In genomic region chr6:11103415-11103814, GRCm38 (mm10) we compare ENCODE assay signal across 24 mouse cellular contexts.
A peak's percentile ranks its signal among the peaks of the same experiment; 100 is the strongest.
DNase-seq lines count a peak whose midpoint lies in the region; ATAC-seq and TF ChIP-seq lines count a peak whose summit lies in the region.
"Had no signal": no experiment of that assay in that cellular context is flagged by ENCODE, and none has a peak within 500 bp of the region (broad histone marks: within the 10 kb centered on the region; RNA-seq: fewer than 3 reads in every experiment).

No protein-coding gene starts in this region.

- no peak for TF ChIP-seq POLR2A in MEL (IDR thresholded peaks at IDR 0.05; ENCODE audit: control insufficient read depth in 1 of 2, insufficient read depth in 1 of 2, low read depth in 1 of 2, low read length in 2 of 2, poor library complexity in 1 of 2)

- no peaks in the 10 kb centered on the region for H3K36me3 ChIP-seq in forebrain, embryonic 13.5 days (ENCODE audit: poor library complexity, severe bottlenecking)
- no peaks in the 10 kb centered on the region for H3K36me3 ChIP-seq in forebrain, embryonic 12.5 days (replicated peaks)
- no peaks in the 10 kb centered on the region for H3K36me3 ChIP-seq in hindbrain, embryonic 12.5 days
- H3K36me3 ChIP-seq in hindbrain, embryonic 10.5 days = no peaks in the 10 kb centered on the region
- no peaks in the 10 kb centered on the region for H3K36me3 ChIP-seq in midbrain, embryonic 13.5 days
- H3K36me3 ChIP-seq in midbrain, embryonic 15.5 days (replicated peaks) = no peaks in the 10 kb centered on the region
- peaks cover 0 to 4% of the 10 kb centered on the region in 2 experiments; a peak in 2 of 4 replicates for H3K36me3 ChIP-seq in MEL (ENCODE audit: control insufficient read depth in 1 of 2, insufficient read depth in 2 of 2, low read length in 2 of 2)
- H3K36me3 ChIP-seq: embryonic facial prominence, embryonic 13.5 days; heart, embryonic 10.5 days; hindbrain, embryonic 15.5 days had no signal

- H3K9me3 ChIP-seq in forebrain, embryonic 13.5 days (replicated peaks) = no peaks in the 10 kb centered on the region
- no peaks in the 10 kb centered on the region for H3K9me3 ChIP-seq in forebrain, embryonic 12.5 days
- no peaks in the 10 kb centered on the region for H3K9me3 ChIP-seq in hindbrain, embryonic 12.5 days (replicated peaks)
- no peaks in the 10 kb centered on the region for H3K9me3 ChIP-seq in hindbrain, embryonic 10.5 days
- H3K9me3 ChIP-seq in midbrain, embryonic 13.5 days = no peaks in the 10 kb centered on the region
- H3K9me3 ChIP-seq in midbrain, embryonic 15.5 days = no peaks in the 10 kb centered on the region
- H3K9me3 ChIP-seq in MEL (replicated peaks; ENCODE audit: insufficient read depth, low read length) = no peaks in the 10 kb centered on the region
- H3K9me3 ChIP-seq: embryonic facial prominence, embryonic 13.5 days; heart, embryonic 10.5 days; hindbrain, embryonic 15.5 days had no signal

- no peak for TF ChIP-seq RAD21 in MEL (IDR thresholded peaks at IDR 0.05; ENCODE audit: low read depth, low read length)

- ATAC-seq in forebrain, embryonic 13.5 days = 0 out of 2 replicates have a peak, but pooled peaks have one; percentile 13
- ATAC-seq in forebrain, embryonic 12.5 days (ENCODE audit: low FRiP score) = no peak
- peak; percentile 40 for ATAC-seq in hindbrain, embryonic 12.5 days (ENCODE audit: low FRiP score)
- 0 out of 2 replicates have a peak, but pooled peaks have one; percentile 17 for ATAC-seq in midbrain, embryonic 13.5 days
- ATAC-seq in midbrain, embryonic 15.5 days (replicated peaks) = no peak
- ATAC-seq: CD4-positive, CD25-positive, alpha-beta regulatory T cell, adult 4 months; inflammation-experienced regulatory T-cells, adult 6 months had no signal

- no peaks in the 10 kb centered on the region for H3K4me1 ChIP-seq in forebrain, embryonic 13.5 days
- H3K4me1 ChIP-seq in forebrain, embryonic 12.5 days = no peaks in the 10 kb centered on the region
- peaks cover 2% of the 10 kb centered on the region; the same call in 1 of the 2 replicates for H3K4me1 ChIP-seq in hindbrain, embryonic 12.5 days
- 0 out of 2 replicates have a peak, but pooled peaks cover 2% of the 10 kb centered on the region for H3K4me1 ChIP-seq in hindbrain, embryonic 10.5 days (replicated peaks)
- no peaks in the 10 kb centered on the region for H3K4me1 ChIP-seq in midbrain, embryonic 13.5 days (replicated peaks)
- no peaks in the 10 kb centered on the region for H3K4me1 ChIP-seq in midbrain, embryonic 15.5 days
- no peaks in the 10 kb centered on the region; a peak in 1 of 4 replicates for H3K4me1 ChIP-seq in MEL (ENCODE audit: control insufficient read depth in 1 of 2, insufficient read depth in 2 of 2, low read length in 2 of 2)
- H3K4me1 ChIP-seq: embryonic facial prominence, embryonic 13.5 days; heart, embryonic 10.5 days; hindbrain, embryonic 15.5 days had no signal

- H3K27me3 ChIP-seq in forebrain, embryonic 13.5 days = no peaks in the 10 kb centered on the region
- H3K27me3 ChIP-seq in forebrain, embryonic 12.5 days = no peaks in the 10 kb centered on the region
- no peaks in the 10 kb centered on the region for H3K27me3 ChIP-seq in hindbrain, embryonic 12.5 days
- H3K27me3 ChIP-seq in hindbrain, embryonic 10.5 days (ENCODE audit: insufficient read depth, poor library complexity, severe bottlenecking) = no peaks in the 10 kb centered on the region
- H3K27me3 ChIP-seq in midbrain, embryonic 13.5 days = no peaks in the 10 kb centered on the region
- no peaks in the 10 kb centered on the region for H3K27me3 ChIP-seq in midbrain, embryonic 15.5 days (replicated peaks)
- no peaks in the 10 kb centered on the region for H3K27me3 ChIP-seq in MEL (ENCODE audit: control insufficient read depth in 1 of 2, insufficient read depth in 2 of 2, low read length in 2 of 2)
- H3K27me3 ChIP-seq: embryonic facial prominence, embryonic 13.5 days; hindbrain, embryonic 15.5 days had no signal

- no peaks in the 10 kb centered on the region for H3K79me2 ChIP-seq in MEL (ENCODE audit: control insufficient read depth, insufficient read depth, low read length, poor library complexity)

- DNase-seq in hindbrain, embryonic 10.5 days (ENCODE audit: low spot score) = no peak
- peak; percentile 20 for DNase-seq in MEL (ENCODE audit: low read depth, low spot score)
- DNase-seq in ovary, postnatal 14 days (ENCODE audit: low spot score) = no peak
- DNase-seq: adrenal gland, adult 8-10 months; adrenal gland, postnatal 36 days; B cell, adult 2 months; cerebellum, adult 11-12 months; cerebellum, adult 9-11 months; cerebellum, postnatal 36 days; gastrocnemius, postnatal 10 days; heart, adult 18-20 months; heart, postnatal 10 days; heart, postnatal 4 days; kidney, adult 18-20 months had no signal

- WGBS in forebrain, embryonic 13.5 days = 67% methylated on average over 3 of the region's 3 CpGs
- 63% methylated on average over 3 of the region's 3 CpGs for WGBS in forebrain, embryonic 12.5 days
- 62% methylated on average over 3 of the region's 3 CpGs for WGBS in hindbrain, embryonic 12.5 days
- WGBS in hindbrain, embryonic 10.5 days = 75% methylated on average over 3 of the region's 3 CpGs
- 62% methylated on average over 3 of the region's 3 CpGs for WGBS in midbrain, embryonic 13.5 days
- WGBS in midbrain, embryonic 15.5 days = 61% methylated on average over 3 of the region's 3 CpGs

- peak; percentile 41 to 83; a peak in 3 of 4 replicates for TF ChIP-seq EP300 in MEL (IDR thresholded peaks at IDR 0.05; ENCODE audit: low read depth in 1 of 2, low read length in 2 of 2)

- H3K9ac ChIP-seq in forebrain, embryonic 13.5 days = no peak overlapping the region
- H3K9ac ChIP-seq in forebrain, embryonic 12.5 days = no peak overlapping the region
- H3K9ac ChIP-seq in hindbrain, embryonic 12.5 days = no peak overlapping the region
- no peak overlapping the region for H3K9ac ChIP-seq in midbrain, embryonic 13.5 days (replicated peaks)
- no peak overlapping the region for H3K9ac ChIP-seq in midbrain, embryonic 15.5 days
- no peak overlapping the region for H3K9ac ChIP-seq in MEL (ENCODE audit: control insufficient read depth, low read depth, low read length, poor library complexity, severe bottlenecking)
- H3K9ac ChIP-seq: embryonic facial prominence, embryonic 13.5 days; hindbrain, embryonic 15.5 days had no signal

- no peak overlapping the region for H3K4me2 ChIP-seq in forebrain, embryonic 13.5 days
- no peak overlapping the region for H3K4me2 ChIP-seq in forebrain, embryonic 12.5 days
- no peak overlapping the region for H3K4me2 ChIP-seq in hindbrain, embryonic 12.5 days (replicated peaks)
- no peak overlapping the region for H3K4me2 ChIP-seq in midbrain, embryonic 13.5 days (replicated peaks)
- no peak overlapping the region for H3K4me2 ChIP-seq in midbrain, embryonic 15.5 days
- H3K4me2 ChIP-seq: embryonic facial prominence, embryonic 13.5 days; hindbrain, embryonic 15.5 days had no signal

- no peak overlapping the region for H3K4me3 ChIP-seq in forebrain, embryonic 13.5 days
- H3K4me3 ChIP-seq in forebrain, embryonic 12.5 days (replicated peaks) = no peak overlapping the region
- H3K4me3 ChIP-seq in hindbrain, embryonic 12.5 days = no peak overlapping the region
- H3K4me3 ChIP-seq in hindbrain, embryonic 10.5 days = no peak overlapping the region
- H3K4me3 ChIP-seq in midbrain, embryonic 13.5 days (replicated peaks) = no peak overlapping the region
- no peak overlapping the region for H3K4me3 ChIP-seq in midbrain, embryonic 15.5 days
- H3K4me3 ChIP-seq in MEL (ENCODE audit: control insufficient read depth in 1 of 2, insufficient read depth in 1 of 2, low read depth in 2 of 2, low read length in 2 of 2) = no peak overlapping the region
- H3K4me3 ChIP-seq: embryonic facial prominence, embryonic 13.5 days; heart, embryonic 10.5 days; hindbrain, embryonic 15.5 days had no signal

- TF ChIP-seq CTCF in MEL (IDR thresholded peaks at IDR 0.05 in 2 of 3, conservative IDR thresholded peaks at IDR 0.05 in 1 of 3; ENCODE audit: control insufficient read depth in 1 of 3, insufficient read depth in 1 of 3, low read depth in 2 of 3, low read length in 3 of 3, poor library complexity in 1 of 3, severe bottlenecking in 1 of 3) = no peak

- H3K27ac ChIP-seq in forebrain, embryonic 13.5 days = no peak overlapping the region
- H3K27ac ChIP-seq in forebrain, embryonic 12.5 days = no peak overlapping the region
- no peak overlapping the region; the same call in 1 of the 2 replicates for H3K27ac ChIP-seq in hindbrain, embryonic 12.5 days
- no peak overlapping the region for H3K27ac ChIP-seq in hindbrain, embryonic 10.5 days
- no peak overlapping the region for H3K27ac ChIP-seq in midbrain, embryonic 13.5 days
- H3K27ac ChIP-seq in midbrain, embryonic 15.5 days = no peak overlapping the region
- peak overlapping the region; percentile 28; the same call in 1 of the 2 replicates for H3K27ac ChIP-seq in MEL (ENCODE audit: control insufficient read depth, low read depth, low read length)
- H3K27ac ChIP-seq: embryonic facial prominence, embryonic 13.5 days; heart, embryonic 10.5 days; hindbrain, embryonic 15.5 days had no signal

TF ChIP-seq in MEL, 35 proteins besides CTCF, POLR2A, EP300 and RAD21 (continues in another document):
- TF ChIP-seq TAL1 (IDR thresholded peaks at IDR 0.05; ENCODE audit: low read length) (no peak), USF1 (IDR thresholded peaks at IDR 0.05; ENCODE audit: low read depth, low read length) (peak; percentile 56; the same call in 1 of the 2 replicates), CHD2 (IDR thresholded peaks at IDR 0.05; ENCODE audit: low read length) (no peak), CHD1 (IDR thresholded peaks at IDR 0.05; ENCODE audit: low read depth, low read length) (no peak), HCFC1 (IDR thresholded peaks at IDR 0.05; ENCODE audit: low read depth, low read length) (no peak), ZC3H11A (IDR thresholded peaks at IDR 0.05; ENCODE audit: low read depth, low read length) (no peak), MXI1 (IDR thresholded peaks at IDR 0.05; ENCODE audit: low read depth, low read length) (no peak), ZKSCAN1 (IDR thresholded peaks at IDR 0.05; ENCODE audit: low read depth, low read length) (no peak), MYC (IDR thresholded peaks at IDR 0.05; ENCODE audit: low read depth, low read length) (no peak), GATA1 (IDR thresholded peaks at IDR 0.05; ENCODE audit: low read depth, low read length) (no peak), NRF1 (IDR thresholded peaks at IDR 0.05; ENCODE audit: insufficient read depth, low read depth, low read length, poor library complexity, severe bottlenecking) (no peak), ELF1 (IDR thresholded peaks at IDR 0.05; ENCODE audit: low read depth, low read length) (no peak), RCOR1 (IDR thresholded peaks at IDR 0.05; ENCODE audit: low read depth, low read length) (no peak), JUND (IDR thresholded peaks at IDR 0.05; ENCODE audit: low read depth, low read length) (no peak), NELFE (IDR thresholded peaks at IDR 0.05; ENCODE audit: low read depth, low read length) (no peak), GABPA (IDR thresholded peaks at IDR 0.05; ENCODE audit: low read depth, low read length) (no peak), SIN3A (IDR thresholded peaks at IDR 0.05; ENCODE audit: low read length) (no peak), MAZ (IDR thresholded peaks at IDR 0.05; ENCODE audit: low read depth, low read length) (no peak), POLR2AphosphoS5 (IDR thresholded peaks at IDR 0.05; ENCODE audit: borderline replicate concordance, low read depth, low read length) (no peak)

Comparison
In these comparisons a context has a peak if more than half of its experiments do, and no peak if none do; other contexts are left out.
1. ATAC-seq: peak in forebrain, embryonic 13.5 days (single experiment), hindbrain, embryonic 12.5 days (single experiment) and midbrain, embryonic 13.5 days (single experiment); none in forebrain, embryonic 12.5 days (single experiment) and midbrain, embryonic 15.5 days (single experiment).